Mouse (Mus musculus) erythroid progenitor cell, adult 5-6 weeks (primary cell): ENCODE data around the gene Vmn1r120. TPM values are rescaled to one million over a fixed set of nuclear protein-coding genes. Genes with fewer than 3 reads are reported as not detected.
"Not testable (repeated sequence)": the region's sequence is repeated elsewhere in the genome, so short reads cannot be mapped to it uniquely, and the experiment has no call there.

Experiments used
- ATAC-seq: replicated peaks from 2 replicates; pipeline ENCODE4 v1.8.0; 2016; ENCODE audit warnings: moderate number of reproducible peaks, mild to moderate bottlenecking, moderate TSS enrichment, inconsistent platforms; ENCODE audit not compliant: poor library complexity, low FRiP score, severe bottlenecking
- total RNA-seq, 2 experiments: library from RNA; stranded (forward) in 1 of 2; stranded (reverse) in 1 of 2; fragments of 150-400 nt in 1 of 2; fragments of 186-747, 209-891 nt in 1 of 2; gene quantifications; 2 replicates each; pipeline versions ENCODE4 v1.2.3 to v1.2.4; 2015 to 2017; ENCODE audit warnings: low replicate concordance in 2 of 2

The Vmn1r120 gene
- not detected in 2 replicates for total RNA-seq (2015; ENCODE audit: low replicate concordance)
- total RNA-seq (2017; ENCODE audit: low replicate concordance) = not detected in 2 replicates

DNA sequence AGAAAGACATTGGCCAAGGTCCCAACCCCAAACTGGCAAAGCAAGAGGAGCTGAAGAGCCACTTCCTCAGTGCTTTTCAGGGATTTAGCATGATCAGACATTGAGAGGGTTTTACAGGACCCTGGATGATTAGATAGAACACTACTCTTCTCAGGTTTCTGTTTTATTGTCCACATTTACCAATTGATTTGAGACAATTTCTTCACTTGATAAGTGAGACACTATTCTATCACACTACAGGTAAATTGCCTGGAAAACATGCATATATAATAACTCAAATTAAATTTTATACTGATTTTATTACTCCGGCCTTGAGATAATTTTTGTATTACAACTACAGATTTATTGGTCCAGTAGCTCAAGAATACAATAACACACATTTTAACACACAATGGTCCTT is at the start of gene Vmn1r120:
Vmn1r120 (minus strand) TSS at position 101 of the 400 bp plus-strand sequence.
- not testable (repeated sequence) for ATAC-seq

- ATAC-seq = not testable (repeated sequence)
Observed at GRCm38 (mm10) chr7:21098413-21098812, 44.8 kb upstream of the Vmn1r120 start, which contains the start of gene Vmn1r121. Gene Vmn1r121 (minus strand): TSS chr7:21098513.

GRCm38 (mm10) chr7:21012355-21012754 is 41.2 kb downstream of the Vmn1r120 start, which contains the start of gene Vmn1r119:
Gene Vmn1r119 (minus strand): TSS chr7:21012455.
- ATAC-seq = not testable (repeated sequence)

Other genes starting within 250 kb of the Vmn1r120 start
- not detected in 2 replicates for gene Vmn1r114, start 241.6 kb downstream of the Vmn1r120 start, total RNA-seq (2015; ENCODE audit: low replicate concordance)
- not detected in 2 replicates for gene Vmn1r114, start 241.6 kb downstream of the Vmn1r120 start, total RNA-seq (2017; ENCODE audit: low replicate concordance)
- gene Vmn1r115, start 208.8 kb downstream of the Vmn1r120 start, total RNA-seq (2015; ENCODE audit: low replicate concordance) = not detected in 2 replicates
- not detected in 2 replicates for gene Vmn1r115, start 208.8 kb downstream of the Vmn1r120 start, total RNA-seq (2017; ENCODE audit: low replicate concordance)
- gene Vmn1r116, start 181.5 kb downstream of the Vmn1r120 start, total RNA-seq (2015; ENCODE audit: low replicate concordance) = not detected in 2 replicates
- not detected in 2 replicates for gene Vmn1r116, start 181.5 kb downstream of the Vmn1r120 start, total RNA-seq (2017; ENCODE audit: low replicate concordance)
- gene Vmn1r117, start 169.7 kb downstream of the Vmn1r120 start, total RNA-seq (2015; ENCODE audit: low replicate concordance) = not detected in 2 replicates
- gene Vmn1r117, start 169.7 kb downstream of the Vmn1r120 start, total RNA-seq (2017; ENCODE audit: low replicate concordance) = not detected in 2 replicates
- not detected in 2 replicates for gene Vmn1r118, start 141.4 kb downstream of the Vmn1r120 start, total RNA-seq (2015; ENCODE audit: low replicate concordance)
- gene Vmn1r118, start 141.4 kb downstream of the Vmn1r120 start, total RNA-seq (2017; ENCODE audit: low replicate concordance) = not detected in 2 replicates
- gene Vmn1r119, start 41.3 kb downstream of the Vmn1r120 start, total RNA-seq (2015; ENCODE audit: low replicate concordance) = not detected in 2 replicates
- not detected in 2 replicates for gene Vmn1r119, start 41.3 kb downstream of the Vmn1r120 start, total RNA-seq (2017; ENCODE audit: low replicate concordance)
- gene Vmn1r121, start 44.7 kb upstream of the Vmn1r120 start, total RNA-seq (2015; ENCODE audit: low replicate concordance) = not detected in 2 replicates
- gene Vmn1r121, start 44.7 kb upstream of the Vmn1r120 start, total RNA-seq (2017; ENCODE audit: low replicate concordance) = not detected in 2 replicates
- not detected in 2 replicates for gene Vmn1r122, start 80.3 kb upstream of the Vmn1r120 start, total RNA-seq (2015; ENCODE audit: low replicate concordance)
- gene Vmn1r122, start 80.3 kb upstream of the Vmn1r120 start, total RNA-seq (2017; ENCODE audit: low replicate concordance) = not detected in 2 replicates
- gene Vmn1r123, start 108.4 kb upstream of the Vmn1r120 start, total RNA-seq (2015; ENCODE audit: low replicate concordance) = not detected in 2 replicates
- gene Vmn1r123, start 108.4 kb upstream of the Vmn1r120 start, total RNA-seq (2017; ENCODE audit: low replicate concordance) = not detected in 2 replicates
- not detected in 2 replicates for gene Gm5157, start 136.6 kb upstream of the Vmn1r120 start, total RNA-seq (2015; ENCODE audit: low replicate concordance)
- not detected in 2 replicates for gene Gm5157, start 136.6 kb upstream of the Vmn1r120 start, total RNA-seq (2017; ENCODE audit: low replicate concordance)
- not detected in 2 replicates for gene Vmn1r124, start 206.8 kb upstream of the Vmn1r120 start, total RNA-seq (2015; ENCODE audit: low replicate concordance)
- gene Vmn1r124, start 206.8 kb upstream of the Vmn1r120 start, total RNA-seq (2017; ENCODE audit: low replicate concordance) = not detected in 2 replicates
- not detected in 2 replicates for gene Vmn1r125, start 218.4 kb upstream of the Vmn1r120 start, total RNA-seq (2015; ENCODE audit: low replicate concordance)
- not detected in 2 replicates for gene Vmn1r125, start 218.4 kb upstream of the Vmn1r120 start, total RNA-seq (2017; ENCODE audit: low replicate concordance)
- not detected in 2 replicates for gene Vmn1r126, start 247.7 kb upstream of the Vmn1r120 start, total RNA-seq (2015; ENCODE audit: low replicate concordance)
- gene Vmn1r126, start 247.7 kb upstream of the Vmn1r120 start, total RNA-seq (2017; ENCODE audit: low replicate concordance) = not detected in 2 replicates